Mouse (Mus musculus): ENCODE measurements at regions not wholly inside any gene's neighbourhood (a gene's known extent, or its start where the extent isn't known, plus 50 kb on each side); places are given as distances from the start of the nearest gene placed in this dataset.

GRCm38 (mm10) chr5:126971284-126971683 is 270.3 kb upstream of the Tmem132c start:
- no peak for DNase-seq

- no peak for DNase-seq
Observed at GRCm38 (mm10) chr5:126971981-126972380, 269.6 kb upstream of the Tmem132c start.

- no peak for DNase-seq
Observed at GRCm38 (mm10) chr5:126973425-126973824, 268.2 kb upstream of the Tmem132c start.

GRCm38 (mm10) chr5:126974565-126974964 is 267.0 kb upstream of the Tmem132c start:
- no peak for DNase-seq

- peak; percentile 2 for DNase-seq
Observed at GRCm38 (mm10) chr5:126995577-126995976, 246.0 kb upstream of the Tmem132c start.

GRCm38 (mm10) chr5:127014166-127014565 is 227.4 kb upstream of the Tmem132c start:
- no peak for DNase-seq

GRCm38 (mm10) chr5:127016467-127017060 is 225.0 kb upstream of the Tmem132c start:
- DNase-seq, result peak; percentile 3

- DNase-seq, result no peak
Observed at GRCm38 (mm10) chr5:127017971-127018370, 223.6 kb upstream of the Tmem132c start.

GRCm38 (mm10) chr5:127036472-127036871 is 205.1 kb upstream of the Tmem132c start:
- DNase-seq, result no peak

GRCm38 (mm10) chr5:127057770-127058169 is 183.8 kb upstream of the Tmem132c start:
- DNase-seq, result no peak

- DNase-seq, result no peak
Observed at GRCm38 (mm10) chr5:127074327-127074726, 167.3 kb upstream of the Tmem132c start.

Data from lung, postnatal 14 days (tissue).